Mouse (Mus musculus) midbrain, embryonic 11.5 days (tissue): ENCODE data around the gene Igsf9. TPM values are rescaled to one million over a fixed set of nuclear protein-coding genes. Genes with fewer than 3 reads are reported as not detected.
A peak's percentile ranks its signal among the peaks of the same experiment; 100 is the strongest.

Experiments used
- ATAC-seq: fragments of 200-750 bp; cut with Nextera tagmentation; 2 replicates; pipeline ENCODE4 v1.8.0; 2017; ENCODE audit warnings: moderate TSS enrichment, moderate library complexity; ENCODE audit not compliant: low FRiP score
- DNase-seq: peaks from one replicate; pipeline ENCODE4 v3.0.0; 2015; ENCODE audit warnings: low spot score; ENCODE audit errors: missing footprints
- H3K27ac ChIP-seq: fragments of 300-500 bp; sonication (generic); 2 replicates; pipeline ENCODE4 v1.5.1; 2014; ENCODE audit warnings: low read depth, low read length
- H3K27me3 ChIP-seq: fragments of 300-500 bp; sonication (generic); 2 replicates; pipeline ENCODE4 v1.6.1; 2014; ENCODE audit warnings: mild to moderate bottlenecking, low read length, moderate library complexity, mixed read lengths; ENCODE audit not compliant: control insufficient read depth, insufficient read depth
- H3K36me3 ChIP-seq: fragments of 300-500 bp; sonication (generic); 2 replicates; pipeline ENCODE4 v1.6.1; 2014; ENCODE audit warnings: mild to moderate bottlenecking, low read length, moderate library complexity, mixed read lengths; ENCODE audit not compliant: control insufficient read depth, insufficient read depth
- H3K4me1 ChIP-seq: fragments of 300-500 bp; sonication (generic); 2 replicates; pipeline ENCODE4 v1.6.1; 2014; ENCODE audit warnings: low read length; ENCODE audit not compliant: control insufficient read depth, insufficient read depth
- H3K4me2 ChIP-seq: fragments of 300-500 bp; sonication (generic); 2 replicates; pipeline ENCODE4 v1.6.1; 2014; ENCODE audit warnings: mild to moderate bottlenecking, moderate library complexity
- H3K4me3 ChIP-seq: fragments of 300-500 bp; sonication (generic); 2 replicates; pipeline ENCODE4 v1.5.1; 2014; ENCODE audit warnings: low read depth, low read length
- H3K9ac ChIP-seq: fragments of 300-500 bp; sonication (generic); 2 replicates; pipeline ENCODE4 v1.6.1; 2014; ENCODE audit warnings: low read length
- H3K9me3 ChIP-seq: fragments of 300-500 bp; sonication (generic); 2 replicates; pipeline ENCODE4 v1.6.1; 2016; ENCODE audit warnings: low read length; ENCODE audit not compliant: control insufficient read depth
- WGBS: fragments of 180-500 bp; shearing (Covaris S2); extraction: QIAGEN DNeasy Blood & Tissue Kit; methylation state at CpG from one replicate; pipeline ENCODE4 v1.1.7; 2014; 5-methylcytosine and 5-hydroxymethylcytosine counted together
- polyA plus RNA-seq: library from polyadenylated mRNA; unstranded; fragments of >200 nt; fragmentation: Nextera tagmentation; extraction: Ambion mirVana; gene quantifications from 2 replicates; pipeline ENCODE4 v1.2.1, GENCODE M21; 2014

Igsf9 gene
- polyA plus RNA-seq, 1 experiment from 2014 or later: 49.7 TPM

GRCm38 (mm10) chr1:172497428-172497827, 15.8 kb downstream of the Igsf9 start:
- H3K27me3 ChIP-seq: peaks cover 23% of the 10 kb centered on the region
- ATAC-seq: no peak

DNA sequence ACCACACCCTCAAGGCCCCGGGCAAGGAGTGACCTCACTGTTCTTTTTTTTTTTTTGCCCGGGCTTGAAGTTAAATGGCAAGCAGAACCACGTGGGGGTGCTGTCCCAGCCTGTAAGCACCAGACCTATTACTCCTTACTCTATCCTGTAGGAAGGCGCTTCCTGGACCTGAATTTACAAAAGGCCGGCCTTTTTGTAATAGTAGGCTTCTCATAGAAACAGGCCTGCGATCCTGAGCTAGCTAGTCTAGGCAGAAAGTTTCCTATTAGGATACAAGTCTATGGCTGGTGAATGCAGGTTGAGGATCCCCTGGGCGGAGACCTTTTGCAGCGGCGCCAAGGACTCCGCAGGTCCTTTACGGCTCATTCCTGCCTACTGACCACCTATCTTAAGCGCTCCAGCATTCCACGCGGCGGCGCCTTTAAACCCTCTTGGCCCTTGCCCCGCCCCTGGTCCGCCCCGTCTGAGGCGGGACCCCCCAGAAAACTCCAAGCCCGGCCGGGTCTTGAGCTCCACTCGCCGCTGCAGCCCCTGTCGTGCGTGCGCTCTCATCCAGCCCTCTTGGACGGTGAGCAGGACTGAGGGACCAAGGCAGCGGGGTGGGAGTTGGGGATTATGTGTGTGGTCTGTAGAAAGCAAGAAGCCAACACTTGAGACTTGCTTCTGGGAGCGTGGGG, 18.3 kb downstream of the Igsf9 start, which contains the start of gene Tagln2:
Gene Tagln2 (plus strand): TSS at position 283 of the 677 bp plus-strand sequence.
- peaks cover 29% of the 10 kb centered on the region for H3K4me1 ChIP-seq
- H3K9me3 ChIP-seq: no peaks in the 10 kb centered on the region
- DNase-seq: peak; percentile 96
- H3K4me3 ChIP-seq: peak within 1 kb of the TSS; percentile 33
- peak within 1 kb of the TSS; percentile 49; the same call in 1 of the 2 replicates for H3K9ac ChIP-seq
- peak; percentile 47 for ATAC-seq
- peaks cover 22% of the 10 kb centered on the region for H3K36me3 ChIP-seq
- H3K27ac ChIP-seq: peak within 1 kb of the TSS; percentile 5; the same call in 1 of the 2 replicates
- under 1% methylated on average over 30 of the region's 30 CpGs for WGBS
- peak within 1 kb of the TSS; percentile 54 for H3K4me2 ChIP-seq
- H3K27me3 ChIP-seq: peaks cover 23% of the 10 kb centered on the region

More at GRCm38 (mm10) chr1:172497428-172497827, 15.8 kb downstream of the Igsf9 start:
- peaks cover 30% of the 10 kb centered on the region for H3K36me3 ChIP-seq
- H3K4me2 ChIP-seq: no peak overlapping the region
- DNase-seq: no peak
- H3K9ac ChIP-seq: no peak overlapping the region
- 83% methylated on average over 10 of the region's 10 CpGs for WGBS
- H3K4me3 ChIP-seq: no peak overlapping the region
- peaks cover 16% of the 10 kb centered on the region for H3K4me1 ChIP-seq
- H3K9me3 ChIP-seq: no peaks in the 10 kb centered on the region
- H3K27ac ChIP-seq: no peak overlapping the region

DNA sequence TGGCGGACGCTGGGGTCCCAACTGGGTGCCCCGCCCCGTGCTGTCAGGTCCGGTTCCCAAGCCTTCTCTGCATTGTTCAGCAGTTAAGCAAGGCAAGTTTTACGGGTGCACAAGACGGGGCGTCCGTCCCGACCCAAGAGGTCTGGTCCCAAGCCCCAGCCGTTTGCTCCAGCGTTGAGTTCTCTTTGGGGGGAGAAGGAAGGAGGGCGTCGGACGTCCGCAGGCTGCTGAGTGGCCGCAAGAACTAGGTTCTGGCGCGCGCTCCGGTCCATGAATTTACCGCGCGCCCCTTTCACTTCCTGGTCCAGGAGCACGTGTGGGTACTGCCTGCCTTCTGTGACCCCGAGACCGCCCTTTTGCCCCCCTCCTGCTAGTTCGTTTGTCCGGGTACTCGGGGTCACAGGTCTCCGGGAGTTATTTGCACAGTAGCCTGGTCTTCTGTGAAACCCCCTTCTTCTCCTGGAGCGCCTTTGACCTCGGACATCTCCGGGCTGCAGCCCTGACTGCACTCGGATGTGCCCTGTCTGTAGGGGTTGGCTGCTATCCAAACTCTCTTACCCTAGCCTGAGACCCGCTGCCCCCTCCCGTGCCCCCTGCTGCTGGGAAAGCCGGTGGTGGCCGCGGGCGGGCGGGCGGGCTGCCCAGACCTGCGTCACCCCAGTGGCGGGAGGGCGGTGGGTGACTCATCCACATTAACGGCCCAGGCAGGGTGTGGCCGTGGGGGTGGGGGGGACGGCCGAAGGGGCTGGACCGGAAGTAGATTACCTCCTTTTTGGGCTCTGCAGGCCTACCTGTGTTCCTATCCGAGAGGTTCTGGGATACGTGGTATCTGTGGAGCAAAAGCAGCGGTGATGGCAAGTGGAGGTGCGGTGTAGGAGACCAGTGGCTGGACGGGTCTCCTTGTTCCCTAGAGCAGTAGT, 19.1 kb downstream of the Igsf9 start:
- Histone ChIP-seq H3K4me3 (peak overlapping the region; percentile 33), H3K27ac (peak overlapping the region; percentile 5; the same call in 1 of the 2 replicates), H3K9me3 (no peaks in the 10 kb centered on the region), H3K36me3 (peaks cover 19% of the 10 kb centered on the region), H3K27me3 (peaks cover 26% of the 10 kb centered on the region), H3K4me2 (peak overlapping the region; percentile 54), H3K4me1 (peaks cover 29% of the 10 kb centered on the region), H3K9ac (peak overlapping the region; percentile 49; the same call in 1 of the 2 replicates)
- DNase-seq (no peak), ATAC-seq (peak; percentile 19)
- WGBS: under 1% methylated on average over 56 of the region's 56 CpGs

- no peaks in the 10 kb centered on the region for H3K9me3 ChIP-seq
- H3K9ac ChIP-seq: no peak overlapping the region
- ATAC-seq (peak; percentile 12; the same call in 1 of the 2 replicates), DNase-seq (peak; percentile 92)
- peaks cover 14% of the 10 kb centered on the region; the same call in 1 of the 2 replicates for H3K36me3 ChIP-seq
- 29% methylated on average over 13 of the region's 13 CpGs for WGBS
- H3K4me3 ChIP-seq: peak overlapping the region; percentile 33; the same call in 1 of the 2 replicates
- no peak overlapping the region for H3K27ac ChIP-seq
- peaks cover 26% of the 10 kb centered on the region for H3K27me3 ChIP-seq
- H3K4me2 ChIP-seq: peak overlapping the region; percentile 54
- peaks cover 29% of the 10 kb centered on the region for H3K4me1 ChIP-seq
Measured at GRCm38 (mm10) chr1:172501371-172502144, 20.0 kb downstream of the Igsf9 start.

DNA sequence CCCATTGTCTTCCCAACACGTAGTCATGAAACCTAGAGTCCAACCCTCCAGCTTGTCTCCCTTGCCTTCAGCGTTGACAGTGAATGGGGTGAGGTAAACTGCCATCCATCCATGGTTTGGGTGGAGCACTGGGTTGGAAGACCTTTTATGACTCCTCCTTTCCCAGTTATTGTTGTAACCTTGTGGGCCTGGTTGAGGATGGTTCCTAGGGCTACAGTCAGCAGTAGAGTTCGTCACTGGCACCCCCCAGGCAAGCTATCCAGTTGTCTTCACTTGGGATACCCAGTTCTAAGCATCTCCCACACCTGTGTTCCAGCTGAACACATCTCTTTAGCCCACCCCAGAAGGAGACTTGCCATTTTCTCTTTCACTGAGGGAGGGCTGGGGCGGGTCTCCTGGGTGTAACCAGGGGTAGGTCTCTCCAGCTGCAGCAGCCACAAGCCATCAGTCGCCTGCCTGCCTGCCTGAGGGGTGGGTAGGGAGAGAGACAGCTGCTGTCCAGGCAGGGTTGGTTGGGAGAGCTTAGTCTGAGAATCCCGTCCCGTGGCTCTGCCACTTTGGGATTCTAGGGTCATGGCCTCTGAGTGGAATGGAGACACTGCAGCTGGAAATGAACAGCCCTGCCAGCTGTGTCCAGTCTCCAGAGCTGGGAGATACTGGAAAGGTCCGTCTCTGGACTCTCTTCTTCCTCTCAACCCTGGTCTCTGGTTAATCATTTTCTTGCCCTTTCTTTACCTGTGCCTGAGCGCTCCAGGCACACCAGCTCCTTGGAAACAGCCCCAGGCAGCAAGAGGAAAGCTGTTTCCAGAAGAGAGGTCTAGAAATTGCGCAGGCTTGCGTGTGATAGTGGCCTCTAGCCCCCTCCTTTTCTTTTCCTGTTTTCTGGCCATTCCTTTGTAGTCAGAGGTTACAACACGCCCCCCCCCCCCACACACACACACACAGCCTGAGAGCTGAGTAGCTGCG, 20.8 kb downstream of the Igsf9 start:
- no peak overlapping the region for H3K27ac ChIP-seq
- 30% methylated on average over 13 of the region's 13 CpGs for WGBS
- H3K4me1 ChIP-seq: peaks cover 29% of the 10 kb centered on the region
- DNase-seq (peak; percentile 86), ATAC-seq (no peak)
- no peak overlapping the region for H3K9ac ChIP-seq
- H3K27me3 ChIP-seq: peaks cover 26% of the 10 kb centered on the region
- no peaks in the 10 kb centered on the region for H3K9me3 ChIP-seq
- peaks cover 8% of the 10 kb centered on the region; the same call in 1 of the 2 replicates for H3K36me3 ChIP-seq
- H3K4me2 ChIP-seq: no peak overlapping the region
- H3K4me3 ChIP-seq: no peak overlapping the region

- DNase-seq (peak; percentile 83), ATAC-seq (no peak)
- H3K9ac ChIP-seq: no peak overlapping the region
- peaks cover 26% of the 10 kb centered on the region for H3K27me3 ChIP-seq
- no peak overlapping the region; the same call in 1 of the 2 replicates for H3K4me2 ChIP-seq
- no peaks in the 10 kb centered on the region for H3K9me3 ChIP-seq
- 0 out of 2 replicates have a peak, but pooled peaks cover under 1% of the 10 kb centered on the region for H3K36me3 ChIP-seq
- H3K4me3 ChIP-seq: no peak overlapping the region
- whole genome bisulfite sequencing: 48% methylated on average over 14 of the region's 14 CpGs
- H3K27ac ChIP-seq: no peak overlapping the region
- H3K4me1 ChIP-seq: peaks cover 29% of the 10 kb centered on the region
Measured at GRCm38 (mm10) chr1:172503111-172503997, 21.8 kb downstream of the Igsf9 start.

GRCm38 (mm10) chr1:172504756-172505155, 23.2 kb downstream of the Igsf9 start:
- H3K27me3 ChIP-seq: peaks cover 23% of the 10 kb centered on the region
- H3K4me1 ChIP-seq: peaks cover 29% of the 10 kb centered on the region
- H3K9me3 ChIP-seq: no peaks in the 10 kb centered on the region
- H3K4me2 ChIP-seq: no peak overlapping the region
- H3K9ac ChIP-seq: no peak overlapping the region
- no peak overlapping the region for H3K27ac ChIP-seq
- DNase-seq: no peak
- no peak for ATAC-seq
- WGBS: 89% methylated on average over 8 of the region's 8 CpGs
- no peaks in the 10 kb centered on the region for H3K36me3 ChIP-seq
- no peak overlapping the region for H3K4me3 ChIP-seq
